Mouse (Mus musculus) frontal cortex, postnatal 25 days (tissue): ENCODE measurements around the gene Tnpo1.
A peak's percentile ranks its signal among the peaks of the same experiment; 100 is the strongest.

ENCODE experiments used
- DNase-seq, 2 experiments: peaks; one replicate each; pipeline ENCODE4 v3.0.0; 2022; ENCODE audit warnings: low spot score in 2 of 2

The Tnpo1 gene

DNA sequence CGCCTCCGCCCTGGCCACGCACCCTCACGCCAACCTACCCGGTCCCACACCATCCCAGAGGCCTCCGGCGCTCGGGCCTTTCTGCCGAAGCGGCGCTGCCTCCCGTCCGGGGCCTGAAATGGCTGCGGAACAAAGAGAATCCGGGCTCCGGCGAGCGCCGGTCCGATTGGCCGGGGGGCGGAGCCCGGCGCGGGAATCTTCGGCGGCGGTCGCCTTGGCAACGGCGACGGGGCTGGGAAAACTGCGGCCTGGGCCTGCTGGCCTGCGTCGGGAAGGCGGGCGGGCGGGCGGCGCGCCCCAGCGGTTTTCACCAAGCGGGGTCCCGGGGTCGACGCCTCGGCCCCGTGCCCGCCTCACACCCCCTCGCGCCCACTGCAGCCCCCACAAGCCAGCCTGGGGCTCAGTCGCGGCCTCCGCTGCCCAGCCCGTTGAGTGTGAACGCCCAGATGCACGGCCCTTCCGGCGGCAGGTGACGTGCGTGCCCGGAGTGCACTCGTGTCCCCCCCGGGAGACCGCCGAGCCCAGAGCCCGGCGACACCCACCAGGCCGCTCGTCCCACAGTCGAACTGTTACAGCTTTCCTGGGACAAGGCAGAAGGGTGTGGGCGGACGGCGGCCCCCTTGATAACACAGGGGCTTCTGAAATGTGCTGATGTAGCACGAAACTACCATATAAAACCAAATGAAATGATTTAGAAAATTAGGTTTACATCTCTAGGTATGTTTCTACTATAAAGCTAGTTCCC is at the start of gene Tnpo1:
Gene Tnpo1, minus strand, starts transcription at position 172 of the 745 bp plus-strand sequence.
- peak; percentile 73 to 83 for DNase-seq

DNA sequence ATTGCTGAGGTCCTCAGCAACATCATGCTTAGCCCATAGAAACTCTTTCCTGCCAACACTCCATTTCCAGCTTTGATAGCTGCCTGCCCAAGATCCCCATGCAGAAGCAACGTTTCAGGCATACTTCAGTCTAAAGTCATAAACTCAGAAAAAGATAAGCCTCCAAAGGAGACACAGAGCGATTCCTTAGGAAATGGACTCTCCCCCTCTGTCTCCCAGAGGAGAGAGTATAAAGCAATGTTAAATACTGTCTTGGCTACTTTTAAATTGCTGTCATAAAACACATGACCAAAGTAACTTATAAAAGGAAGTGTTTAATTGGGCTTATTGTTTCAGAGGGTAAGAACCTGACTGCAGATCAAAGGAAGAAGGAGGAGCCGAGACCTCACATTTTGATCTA is 45.9 kb upstream of the Tnpo1 start:
- no peak for DNase-seq

DNA sequence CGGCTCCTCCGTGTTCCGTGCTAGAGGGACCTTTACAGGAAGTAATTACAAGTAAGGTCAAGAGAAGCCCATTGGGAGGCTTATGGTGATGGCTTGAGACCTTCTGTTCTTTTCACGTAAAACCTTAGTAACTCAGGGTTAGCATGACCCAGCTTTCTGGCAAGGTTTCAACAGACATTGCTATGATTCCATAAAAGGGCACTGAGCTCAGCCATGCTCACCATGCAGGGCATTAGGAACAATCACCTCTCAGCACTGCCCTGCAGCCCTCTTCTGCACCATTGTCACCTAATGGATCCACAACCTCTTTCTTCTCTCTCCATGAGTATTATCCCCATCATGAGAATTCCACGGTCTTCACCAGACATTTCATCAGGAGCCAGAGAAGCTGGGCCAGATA is 45.5 kb upstream of the Tnpo1 start:
- no peak for DNase-seq

DNA sequence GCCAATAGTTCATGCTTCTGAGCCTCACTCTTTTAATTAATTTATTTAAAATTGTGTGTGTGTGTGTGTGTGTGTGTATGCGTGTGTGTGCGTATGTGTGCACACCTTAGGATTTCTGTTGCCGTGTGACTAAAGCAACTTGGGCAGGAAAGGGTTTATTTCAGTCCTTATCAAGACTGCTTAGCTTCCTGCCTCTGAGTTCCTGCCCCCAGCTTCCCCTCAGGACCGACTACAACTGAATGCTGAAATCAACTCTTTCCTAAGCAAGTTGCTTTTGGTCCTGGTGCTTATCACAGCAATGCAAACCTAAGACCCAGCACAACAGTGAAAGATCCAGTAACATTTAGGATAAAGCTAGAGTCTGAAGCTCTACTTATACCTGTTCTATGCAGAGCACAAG is 42.3 kb upstream of the Tnpo1 start:
- DNase-seq = no peak

DNA sequence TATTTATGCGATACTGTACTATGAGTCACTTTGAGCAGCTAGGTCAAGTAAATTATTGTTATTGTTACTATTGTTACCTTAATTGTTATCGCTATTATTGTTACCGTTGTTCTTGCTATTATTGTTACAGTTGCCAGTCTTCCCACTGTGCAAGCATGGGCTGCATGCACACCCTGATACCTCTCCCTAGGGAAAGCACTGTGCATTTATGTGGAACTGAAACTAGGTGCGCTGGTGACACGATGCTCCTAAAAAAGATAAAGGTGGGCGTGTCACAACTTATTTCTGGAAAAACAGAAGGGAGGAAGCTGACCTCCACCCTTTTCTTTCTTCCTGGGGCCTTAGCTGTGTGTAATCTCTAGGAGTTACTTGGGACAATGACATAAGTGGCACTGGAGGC is 41.8 kb upstream of the Tnpo1 start:
- no peak for DNase-seq

DNA sequence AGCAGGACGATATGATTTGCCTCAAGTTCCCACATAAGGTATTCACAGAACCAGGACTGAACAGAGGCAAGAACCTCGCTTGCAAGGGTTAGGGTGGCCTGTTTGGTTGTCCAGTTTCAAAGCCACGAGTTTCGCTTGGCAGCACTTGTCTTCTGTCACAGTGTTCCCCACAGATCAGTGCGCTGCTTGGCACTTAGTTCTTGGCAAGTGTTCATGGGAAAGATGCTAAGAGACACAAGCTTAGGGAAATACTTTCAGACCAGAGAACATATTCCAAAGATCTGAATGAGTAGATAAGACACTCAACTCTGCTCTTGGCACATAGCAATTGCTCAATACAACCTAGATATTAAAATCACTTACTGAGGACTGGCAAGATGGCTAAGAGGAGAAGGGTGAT is 40.4 kb upstream of the Tnpo1 start:
- DNase-seq = no peak

DNA sequence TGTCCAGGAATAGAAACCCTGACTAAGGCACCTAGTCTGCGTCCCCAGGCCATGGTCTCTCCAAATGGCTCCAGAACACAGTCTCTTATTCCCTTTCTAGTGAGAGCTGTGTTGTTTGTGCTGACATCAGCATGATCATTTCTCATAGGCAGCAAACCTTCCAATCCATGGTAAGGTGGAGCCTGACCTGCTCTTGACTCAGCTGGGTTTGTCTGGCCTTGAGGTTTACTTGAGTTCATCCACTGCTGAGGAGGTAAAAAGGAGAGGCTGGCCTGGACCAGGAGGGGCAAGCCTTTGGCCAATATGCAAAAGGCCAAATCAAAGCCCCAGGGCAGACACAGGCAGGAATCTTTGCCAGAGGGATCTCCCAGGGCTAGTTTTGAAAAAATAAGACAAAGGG is 37.4 kb upstream of the Tnpo1 start:
- no peak for DNase-seq

DNA sequence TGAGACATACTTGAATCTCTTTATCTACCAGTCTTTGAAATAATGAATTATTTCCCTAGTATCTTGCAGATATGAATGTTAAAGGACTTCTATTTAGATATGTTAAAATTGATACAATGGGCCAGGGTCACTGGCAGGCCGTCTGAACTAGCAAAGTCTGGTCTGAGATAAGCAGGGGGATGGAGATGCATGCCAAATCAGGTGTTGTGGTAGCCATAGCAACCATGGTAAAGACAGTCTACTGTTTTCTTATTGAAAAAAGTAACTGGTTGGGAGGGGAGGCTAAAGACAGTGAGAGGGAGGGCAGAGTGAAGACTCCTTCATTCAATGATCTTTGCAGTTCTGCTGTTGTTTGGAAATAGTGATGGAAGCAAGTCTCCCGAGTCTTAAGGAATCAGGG is 32.0 kb upstream of the Tnpo1 start:
- DNase-seq = no peak

DNA sequence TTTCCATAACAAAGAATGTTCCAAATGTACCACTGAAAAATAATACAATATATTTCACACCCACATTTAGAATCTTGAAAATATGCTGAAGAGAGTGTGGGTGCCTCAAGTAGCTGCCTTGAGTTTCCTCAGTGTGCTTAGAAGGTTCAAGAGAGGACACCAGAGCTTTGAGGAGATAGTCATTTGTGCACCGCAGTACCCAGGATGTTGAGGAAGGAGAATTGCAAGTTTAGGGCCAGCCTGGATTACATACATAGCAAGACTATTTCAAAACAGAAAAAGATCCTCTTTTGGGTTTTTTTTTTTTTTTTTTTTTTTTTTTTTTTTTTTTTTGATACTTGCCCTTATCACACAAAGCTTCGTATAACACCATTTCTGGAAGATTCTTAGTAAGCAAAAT is 30.0 kb upstream of the Tnpo1 start:
- no peak for DNase-seq

DNA sequence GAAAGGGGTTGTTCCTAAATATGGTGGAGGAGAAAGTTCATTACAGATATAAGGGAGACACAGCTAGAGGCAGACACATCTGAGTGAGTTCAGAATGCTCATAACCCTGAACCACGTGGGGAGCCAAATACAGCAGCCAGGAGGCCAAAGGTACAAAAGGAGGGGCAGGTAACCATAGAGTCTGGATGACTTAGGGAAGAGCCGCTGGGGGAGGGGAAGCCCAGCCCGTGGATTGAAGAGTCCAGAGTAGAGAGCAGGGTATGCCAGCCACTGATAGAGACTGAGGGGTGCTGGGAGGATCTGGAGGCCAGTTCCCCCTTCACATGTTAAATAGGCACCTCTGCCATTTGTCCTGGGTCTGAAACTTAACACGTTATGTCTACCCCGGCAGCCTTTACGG is 29.5 kb upstream of the Tnpo1 start:
- no peak for DNase-seq

DNA sequence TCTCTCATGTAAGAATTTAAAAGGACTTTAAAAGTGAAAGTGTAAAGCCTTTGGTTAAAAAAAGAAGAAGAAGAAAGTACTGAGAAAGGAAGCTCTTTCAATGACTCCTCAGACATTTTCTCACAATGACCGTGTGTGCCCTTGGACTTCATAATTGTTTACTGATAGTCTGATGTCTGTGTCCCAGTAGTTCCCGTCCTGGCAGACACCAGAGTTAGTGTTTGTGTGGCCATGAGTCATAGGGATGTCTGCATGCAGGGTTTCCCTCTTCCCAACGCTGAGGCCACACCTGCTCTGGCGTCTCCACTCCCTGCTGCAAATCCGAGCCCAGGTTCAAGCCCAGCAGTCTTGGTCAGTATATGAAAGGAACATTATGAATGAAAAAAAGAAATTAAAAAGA is 29.0 kb upstream of the Tnpo1 start:
- DNase-seq = no peak

DNA sequence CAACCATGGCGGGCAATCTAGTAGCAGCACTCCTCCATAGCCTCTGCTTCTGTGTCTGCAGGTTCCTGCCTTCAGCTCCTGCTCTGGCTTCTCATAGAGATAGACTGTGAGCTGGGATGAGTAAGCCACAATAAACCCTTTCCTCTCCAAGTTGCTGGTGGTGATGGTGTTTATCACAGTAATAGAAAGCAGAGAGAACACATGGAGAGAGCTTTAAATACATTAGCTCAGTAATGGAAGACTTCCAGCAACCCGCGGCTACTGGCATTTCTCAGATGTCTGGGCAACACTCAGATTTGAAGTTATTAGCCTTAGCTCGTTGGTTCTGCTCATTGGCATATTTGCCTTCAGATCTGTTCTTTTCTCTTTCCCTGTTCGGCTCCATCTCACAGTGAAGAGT is 27.6 kb upstream of the Tnpo1 start:
- no peak for DNase-seq

DNA sequence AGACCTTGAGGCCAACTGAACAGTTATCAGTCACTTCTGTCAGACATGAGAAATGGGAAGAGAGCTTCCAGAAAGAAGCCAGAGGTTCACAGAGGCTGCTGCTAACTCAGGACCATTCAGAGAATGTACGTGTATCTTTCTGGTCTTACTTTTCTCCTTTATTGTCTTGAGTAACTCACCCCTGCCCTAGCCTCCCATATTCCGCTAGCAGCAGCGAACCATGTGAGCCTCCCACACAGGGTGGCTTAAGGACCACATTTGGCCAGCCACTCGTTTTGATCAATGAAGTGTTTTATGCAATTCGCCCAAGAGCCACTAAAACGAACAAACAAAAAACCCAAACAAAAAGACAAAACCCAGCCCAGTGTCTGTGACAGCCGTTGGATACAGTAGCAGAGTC is 25.8 kb upstream of the Tnpo1 start:
- no peak for DNase-seq

DNA sequence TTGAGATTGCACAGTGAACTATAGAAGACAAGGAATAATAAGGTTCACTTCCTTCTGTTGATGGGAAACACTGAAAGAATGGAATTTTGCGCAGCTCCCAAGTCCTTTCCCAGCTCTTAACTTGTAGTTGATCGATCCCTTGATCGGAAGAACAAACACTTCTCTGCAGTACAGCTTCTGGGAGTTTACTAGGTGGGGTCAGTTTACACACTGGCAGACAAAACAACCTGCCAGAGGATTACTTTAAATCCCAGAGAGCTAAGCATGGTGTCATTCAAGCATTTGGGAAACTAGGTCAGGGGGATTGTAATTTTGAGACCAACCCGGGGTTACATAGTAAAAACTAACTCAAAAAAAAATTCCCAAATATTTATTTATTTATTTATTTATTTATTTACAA is 22.0 kb upstream of the Tnpo1 start:
- no peak for DNase-seq

DNA sequence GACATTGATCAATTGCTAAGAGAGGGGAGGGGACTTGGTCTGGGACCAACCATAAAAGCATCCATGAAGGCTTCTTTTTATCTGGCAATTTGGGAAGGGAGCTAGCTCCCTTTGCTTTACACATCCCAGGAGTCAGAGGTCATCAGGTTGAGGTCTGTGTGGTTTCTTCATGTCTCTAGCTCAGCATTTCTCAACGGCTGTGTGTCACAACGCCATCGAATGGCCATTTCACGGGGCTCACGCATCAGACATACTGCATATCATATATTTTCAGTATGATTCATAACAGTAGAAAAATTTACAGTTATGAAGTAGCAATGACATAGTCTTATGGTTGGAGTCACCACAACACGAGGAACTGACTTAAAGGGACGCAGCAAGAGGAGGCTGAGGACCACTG is 20.2 kb upstream of the Tnpo1 start:
- DNase-seq = no peak

DNA sequence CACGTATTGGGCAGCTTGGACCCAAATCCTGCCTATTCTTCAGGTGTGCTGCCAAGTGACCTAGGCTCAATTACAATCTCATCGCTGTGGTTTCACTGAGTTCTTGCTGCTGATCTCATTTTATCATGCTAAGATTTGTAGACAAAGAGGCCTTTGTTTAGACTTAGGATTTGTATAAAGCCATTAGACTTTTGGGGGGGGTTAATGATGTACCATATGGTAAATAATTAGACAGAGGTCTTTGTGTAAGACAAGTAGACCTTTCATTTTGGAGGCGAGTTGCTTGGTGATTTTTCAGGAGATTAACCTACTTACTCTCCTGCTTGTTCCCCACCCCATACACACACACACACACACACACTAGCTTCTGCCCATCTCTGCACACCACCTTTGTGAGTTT is 19.7 kb upstream of the Tnpo1 start:
- no peak for DNase-seq

DNA sequence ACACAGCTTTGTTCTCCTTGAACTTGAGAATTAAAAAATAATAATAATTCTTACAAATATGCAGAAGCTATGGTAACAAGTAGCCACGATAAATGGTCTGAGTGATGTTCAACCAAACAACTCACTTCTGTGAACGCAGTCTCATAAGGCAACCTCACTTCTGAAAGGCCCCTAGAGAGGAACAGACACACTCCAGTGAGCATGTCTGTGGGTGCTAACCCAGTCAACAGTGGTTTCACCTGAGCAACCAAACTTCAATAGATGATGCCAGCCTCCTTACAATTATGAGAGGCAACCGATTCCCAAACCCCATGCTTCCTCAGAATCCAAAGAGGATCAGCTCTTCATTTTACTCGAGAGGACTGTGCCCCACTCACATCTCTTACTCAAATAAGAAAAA is 19.2 kb upstream of the Tnpo1 start:
- no peak for DNase-seq

DNA sequence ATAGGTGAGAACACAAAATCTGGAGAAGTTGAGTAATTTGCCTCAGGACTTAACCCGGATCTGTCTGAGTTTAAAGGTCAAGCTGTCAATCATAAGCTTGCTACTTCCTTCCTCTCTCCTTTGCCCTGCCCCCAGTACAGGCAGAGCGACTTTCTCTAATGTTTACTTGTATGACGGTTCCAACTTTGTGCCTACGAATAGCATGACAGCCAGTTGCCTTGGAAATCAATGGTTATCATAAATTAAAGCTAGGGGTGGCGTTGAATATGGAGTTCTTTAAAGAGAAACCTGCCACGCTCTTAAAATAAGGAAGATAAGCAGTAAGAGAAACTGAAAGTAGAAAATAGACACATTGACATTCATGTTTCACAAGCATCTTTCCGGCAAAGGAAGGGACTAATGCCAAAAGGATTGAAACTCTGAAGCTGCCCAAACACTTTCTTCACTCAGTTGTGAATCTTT is 18.5 kb upstream of the Tnpo1 start:
- DNase-seq = no peak

DNA sequence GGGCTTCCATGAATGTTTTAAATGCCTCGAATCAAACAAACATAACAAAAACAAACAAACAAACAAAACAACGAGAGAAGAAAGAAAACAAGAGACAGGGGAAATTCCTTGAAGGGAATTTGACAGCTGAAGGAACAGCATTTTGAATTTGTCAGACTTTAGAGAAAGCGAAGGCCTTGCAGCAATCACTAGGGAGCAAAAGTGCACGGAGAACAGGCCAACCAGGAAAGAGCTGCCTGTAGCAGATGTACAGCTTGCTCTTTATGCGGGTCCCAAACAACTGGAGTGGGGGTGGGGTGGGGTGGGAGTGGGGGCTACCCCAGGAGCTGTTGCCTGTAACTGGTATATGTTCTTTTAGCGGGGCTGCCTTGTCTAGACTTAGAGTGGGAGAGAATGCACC is 16.2 kb upstream of the Tnpo1 start:
- no peak for DNase-seq

DNA sequence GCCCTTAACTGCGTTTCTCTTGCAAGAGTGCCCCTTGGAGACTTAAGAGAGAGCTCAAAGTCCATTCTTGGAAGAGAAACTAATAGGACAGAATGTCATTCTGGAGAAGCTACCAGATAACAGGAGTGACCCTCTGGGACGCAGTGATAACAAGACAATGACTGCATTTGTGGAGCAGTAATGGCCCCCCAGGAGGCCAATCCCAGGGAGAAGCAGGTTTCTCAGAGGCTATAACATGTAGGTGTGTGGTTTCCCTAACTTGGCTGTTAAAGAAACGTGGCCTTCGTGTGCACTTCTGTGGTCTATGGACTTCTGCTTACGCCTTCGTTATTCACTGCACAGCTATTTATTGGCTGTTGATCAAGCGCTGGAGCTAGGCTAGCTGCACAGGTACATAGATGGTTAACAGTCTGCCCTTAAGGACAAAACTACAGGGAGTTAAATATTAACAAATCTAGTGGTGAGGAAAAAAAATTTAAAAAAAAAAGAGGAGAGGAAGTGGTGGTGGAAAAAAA is 15.7 kb upstream of the Tnpo1 start:
- no peak for DNase-seq

DNA sequence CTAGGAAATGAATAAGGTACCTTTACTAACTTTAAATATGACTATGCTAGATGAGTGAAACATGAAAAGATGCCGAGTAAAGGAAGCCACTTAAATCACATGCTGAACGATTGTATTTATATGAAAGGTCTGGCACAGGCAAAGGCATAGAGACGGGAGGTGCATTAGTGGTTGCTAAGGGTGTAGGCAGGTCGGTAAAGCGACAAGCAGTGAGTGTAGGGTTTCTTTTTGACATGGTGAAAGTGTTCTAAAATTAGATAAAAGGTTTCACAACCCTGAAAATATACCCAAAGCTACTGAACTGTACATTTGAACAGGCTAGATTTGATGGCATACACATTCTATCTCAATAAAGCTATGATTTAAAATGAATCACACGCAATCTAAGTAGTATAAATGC is 10.9 kb upstream of the Tnpo1 start:
- DNase-seq = no peak

DNA sequence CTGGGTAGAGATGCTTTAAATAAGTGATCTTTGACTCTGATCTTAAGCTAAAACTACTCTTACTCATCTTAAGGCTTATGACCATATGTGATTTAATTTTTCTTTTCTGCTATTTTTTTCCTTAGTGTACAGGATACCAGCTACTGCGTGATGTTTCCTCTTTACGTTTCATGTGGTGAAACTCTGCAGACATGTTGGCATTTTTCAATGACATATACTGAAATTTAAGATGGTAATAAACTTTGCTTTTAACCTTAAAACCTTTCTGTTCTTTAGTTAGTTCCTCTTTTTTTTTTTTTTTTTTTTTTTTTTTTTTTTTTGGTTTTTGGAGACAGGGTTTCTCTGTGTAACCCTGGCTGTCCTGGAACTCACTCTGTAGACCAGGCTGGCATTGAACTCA is 2.7 kb upstream of the Tnpo1 start:
- DNase-seq = no peak

DNA sequence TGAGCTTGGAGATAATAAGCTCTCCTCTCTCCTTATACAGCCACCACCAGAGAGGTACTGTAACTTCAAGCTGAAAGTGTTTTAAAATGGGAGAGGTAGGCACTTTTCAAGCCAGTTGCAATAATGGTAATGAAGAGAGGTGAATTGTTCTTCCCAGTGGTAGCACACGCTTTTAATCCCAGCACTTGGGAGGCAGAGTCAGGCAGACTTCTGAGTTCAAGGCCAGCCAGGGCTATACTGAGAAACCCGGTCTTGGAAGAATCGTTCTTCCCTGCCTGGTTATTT is 716 bp upstream of the Tnpo1 start:
- DNase-seq = no peak

DNA sequence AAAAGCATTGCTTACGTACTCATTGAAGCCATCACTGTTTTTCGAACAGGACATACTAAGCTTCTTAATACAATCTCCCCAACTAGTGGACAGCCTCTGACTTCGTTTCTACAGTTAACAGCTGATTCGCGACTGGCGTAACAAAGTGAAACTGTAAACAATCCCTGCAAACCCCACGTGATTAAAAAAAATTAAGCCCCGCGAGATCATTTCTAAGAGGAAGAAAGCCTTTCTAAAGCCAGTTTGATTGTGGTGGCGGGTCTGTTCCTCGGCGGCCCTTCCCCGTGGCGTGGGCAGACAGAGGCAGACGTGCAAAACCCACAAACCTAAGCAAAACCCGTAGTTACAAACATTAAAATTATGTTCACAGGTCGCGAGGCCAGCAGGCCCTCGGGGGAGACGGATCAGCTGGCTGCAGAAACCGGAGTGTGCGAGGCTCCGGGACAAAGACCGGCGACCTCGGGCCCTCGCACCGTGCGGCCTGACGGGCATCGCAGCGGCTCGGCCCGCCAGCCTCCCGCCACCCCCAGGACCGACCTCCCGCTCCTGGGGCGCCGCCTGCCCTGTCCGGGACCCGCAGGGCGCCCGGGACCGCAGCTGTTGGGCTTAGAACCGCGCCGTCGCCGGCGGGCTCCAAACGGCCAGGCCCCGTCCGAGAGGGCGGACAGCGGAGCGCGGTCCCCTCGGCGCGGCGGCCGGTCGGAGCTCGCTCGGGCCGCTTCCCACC is 535 bp downstream of the Tnpo1 start:
- peak in 1 of 2 experiments; percentile 23 for DNase-seq
